Mouse (Mus musculus) kidney, adult 11 months (tissue): ENCODE measurements around the gene Scap.
"Not testable (repeated sequence)": the region's sequence is repeated elsewhere in the genome, so short reads cannot be mapped to it uniquely, and the experiment has no call there.

Experiments used
- DNase-seq: peaks from one replicate; pipeline ENCODE4 v3.0.0; 2022

Scap gene

DNA sequence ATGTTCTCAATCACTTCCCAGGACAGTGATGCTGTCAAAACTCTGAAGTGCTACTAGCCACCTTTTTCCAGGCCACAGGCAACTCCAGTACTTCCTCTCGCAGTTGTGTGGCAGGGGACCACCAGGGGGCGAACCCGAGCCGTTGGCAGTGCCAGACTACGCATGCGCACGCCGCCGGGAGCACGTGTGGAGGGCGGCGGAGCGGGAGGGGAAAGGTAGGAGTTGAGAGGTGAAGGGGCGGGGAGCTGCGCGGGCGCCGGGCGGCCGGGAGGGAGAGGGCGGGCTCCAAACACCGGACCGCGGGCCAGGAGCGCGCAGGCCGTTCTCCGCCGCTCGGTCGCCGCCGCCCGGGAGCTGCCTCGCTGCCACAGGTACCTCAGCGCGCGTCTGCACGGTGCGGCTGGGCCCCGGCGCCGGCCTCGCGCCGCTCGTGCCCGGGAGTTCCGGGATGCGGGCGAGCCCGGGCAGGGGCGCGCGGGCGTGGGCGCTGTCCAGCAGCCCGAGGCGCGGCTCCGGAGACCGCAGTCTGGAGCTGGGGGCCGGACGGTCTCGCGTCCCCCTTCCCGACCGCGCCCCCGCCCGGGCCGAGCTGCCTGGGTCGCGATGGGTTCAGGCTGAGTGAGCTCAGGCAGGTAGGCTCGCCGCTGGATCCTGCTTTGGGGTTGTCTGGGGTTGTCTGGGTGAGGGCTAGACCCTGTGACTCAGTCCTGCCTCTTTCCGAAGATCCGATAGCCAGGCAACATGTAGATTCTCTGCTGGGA is at the start of gene Scap:
Gene Scap (plus strand): TSS at position 154 of the 761 bp plus-strand sequence.
- peak; percentile 94 for DNase-seq

DNA sequence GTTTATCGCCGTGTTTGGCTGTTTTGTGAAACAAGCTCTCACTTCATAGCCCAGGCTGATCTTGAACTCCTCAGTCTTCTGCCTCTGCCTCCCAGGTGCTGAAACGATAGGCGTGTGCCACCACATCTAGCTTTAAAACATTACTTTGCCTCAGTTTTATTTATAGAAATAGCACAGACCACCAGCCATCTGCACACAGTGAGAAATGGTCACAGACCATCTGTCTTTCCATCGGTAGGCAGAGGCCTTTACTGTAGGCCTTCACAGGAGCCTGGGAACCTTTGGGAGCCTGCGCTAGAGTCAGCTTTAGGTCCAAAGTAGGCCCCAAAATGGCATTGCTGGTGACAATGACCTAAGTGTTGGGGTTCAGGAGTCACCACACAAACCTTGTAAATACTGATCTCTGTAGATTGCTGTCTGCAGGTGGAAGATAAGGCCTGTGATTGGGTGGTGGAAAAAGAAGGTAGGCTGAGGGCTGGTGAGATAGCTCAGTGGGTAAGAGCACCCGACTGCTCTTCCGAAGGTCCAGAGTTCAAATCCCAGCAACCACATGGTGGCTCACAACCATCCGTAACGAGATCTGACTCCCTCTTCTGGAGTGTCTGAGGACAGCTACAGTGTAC is 48.9 kb upstream of the Scap start:
- DNase-seq = no peak

DNA sequence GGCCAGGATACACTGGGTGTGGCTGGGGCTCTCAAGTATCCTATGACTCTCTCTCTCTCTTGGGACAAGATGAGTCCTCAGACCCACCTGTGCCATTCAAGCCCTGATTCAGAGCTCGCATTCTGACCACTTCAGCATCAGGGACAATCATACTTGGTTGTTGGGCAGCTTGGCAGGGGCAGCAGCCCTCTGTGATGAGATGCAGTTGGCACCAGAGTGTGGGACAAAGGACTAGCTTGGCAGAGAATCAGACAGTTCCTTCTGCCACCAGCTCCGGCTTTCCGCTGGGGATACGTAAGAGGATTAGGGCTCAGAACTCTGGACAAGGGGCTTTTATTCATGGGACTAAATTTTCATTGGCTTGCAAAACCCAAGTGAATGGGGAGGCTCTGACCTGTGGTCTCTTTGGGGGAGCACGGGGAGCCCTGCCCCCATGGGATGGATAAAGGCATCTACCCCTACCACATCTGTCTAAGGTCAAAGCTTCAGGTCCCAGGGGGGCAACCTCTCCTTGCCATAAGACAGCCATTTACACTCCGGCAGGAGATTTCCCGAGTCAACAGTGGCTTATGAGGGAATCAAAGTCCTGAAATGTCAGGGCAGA is 45.7 kb upstream of the Scap start:
- DNase-seq = no peak

DNA sequence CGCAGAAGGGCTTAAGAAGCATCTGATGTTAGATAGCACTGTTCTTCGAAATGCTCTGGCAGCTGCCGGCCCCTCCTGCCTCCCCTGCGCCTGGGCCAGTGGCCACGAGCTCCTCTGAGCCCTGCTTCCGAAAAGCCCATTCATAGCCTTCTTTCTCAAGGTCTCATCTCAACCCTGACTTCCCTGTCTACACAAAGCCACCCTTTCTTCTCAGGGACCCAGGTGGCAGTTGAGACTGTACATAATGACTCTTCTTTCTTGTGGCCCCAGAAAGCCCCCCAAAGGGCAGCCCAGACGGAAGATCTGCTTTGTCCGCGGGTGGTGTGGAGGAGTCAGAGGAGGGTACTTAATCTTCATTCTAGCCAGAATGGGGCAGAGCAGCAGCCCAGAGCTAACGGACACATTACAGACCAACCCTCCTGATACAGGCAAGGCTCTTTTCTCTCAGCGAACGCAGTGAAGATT is 39.8 kb upstream of the Scap start:
- no peak for DNase-seq

DNA sequence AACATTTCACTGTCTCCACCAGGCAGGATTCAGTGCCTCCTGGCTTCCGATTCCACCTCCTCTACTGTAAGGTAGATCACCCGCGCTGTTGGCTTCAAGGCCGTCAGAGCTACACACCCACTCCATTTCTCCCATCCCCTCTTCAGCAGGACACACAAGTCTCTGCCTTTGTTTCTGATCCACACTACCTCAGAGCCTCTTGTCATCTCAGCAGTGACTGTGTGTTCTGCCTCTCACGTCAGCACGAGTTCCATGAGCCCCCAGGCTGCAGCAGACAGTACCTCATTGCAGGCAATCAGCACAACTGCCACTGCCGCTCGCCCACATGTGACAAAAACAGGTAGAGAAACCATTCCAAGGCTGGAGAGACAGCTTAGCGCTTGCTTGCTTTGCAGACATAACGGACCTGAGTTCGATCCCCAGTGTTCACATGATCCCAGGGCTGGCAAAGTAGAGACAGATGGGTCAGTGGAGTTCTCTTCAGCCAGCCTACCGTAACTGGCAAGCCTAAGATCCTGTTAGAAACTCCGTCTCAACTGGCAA is 39.1 kb upstream of the Scap start:
- no peak for DNase-seq

DNA sequence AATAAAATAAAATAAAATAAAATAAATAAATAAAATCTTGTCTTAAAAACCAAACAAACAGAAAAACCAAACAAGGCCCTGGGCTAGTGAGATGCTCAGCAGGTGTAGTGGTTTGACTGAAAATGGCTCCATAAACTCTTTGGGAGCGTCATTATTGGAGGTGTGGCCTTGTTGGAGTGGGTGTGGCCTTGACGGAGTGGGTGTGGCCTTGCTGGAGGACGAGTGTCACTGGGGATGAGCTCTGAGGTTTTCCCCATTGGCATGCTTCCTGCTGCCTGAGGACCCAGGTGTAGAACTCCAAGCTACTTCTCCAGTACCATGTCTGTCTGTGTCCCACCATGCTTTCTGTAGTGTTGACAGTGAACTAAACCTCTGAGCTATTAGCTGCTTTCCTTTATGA is 38.3 kb upstream of the Scap start:
- no peak for DNase-seq

DNA sequence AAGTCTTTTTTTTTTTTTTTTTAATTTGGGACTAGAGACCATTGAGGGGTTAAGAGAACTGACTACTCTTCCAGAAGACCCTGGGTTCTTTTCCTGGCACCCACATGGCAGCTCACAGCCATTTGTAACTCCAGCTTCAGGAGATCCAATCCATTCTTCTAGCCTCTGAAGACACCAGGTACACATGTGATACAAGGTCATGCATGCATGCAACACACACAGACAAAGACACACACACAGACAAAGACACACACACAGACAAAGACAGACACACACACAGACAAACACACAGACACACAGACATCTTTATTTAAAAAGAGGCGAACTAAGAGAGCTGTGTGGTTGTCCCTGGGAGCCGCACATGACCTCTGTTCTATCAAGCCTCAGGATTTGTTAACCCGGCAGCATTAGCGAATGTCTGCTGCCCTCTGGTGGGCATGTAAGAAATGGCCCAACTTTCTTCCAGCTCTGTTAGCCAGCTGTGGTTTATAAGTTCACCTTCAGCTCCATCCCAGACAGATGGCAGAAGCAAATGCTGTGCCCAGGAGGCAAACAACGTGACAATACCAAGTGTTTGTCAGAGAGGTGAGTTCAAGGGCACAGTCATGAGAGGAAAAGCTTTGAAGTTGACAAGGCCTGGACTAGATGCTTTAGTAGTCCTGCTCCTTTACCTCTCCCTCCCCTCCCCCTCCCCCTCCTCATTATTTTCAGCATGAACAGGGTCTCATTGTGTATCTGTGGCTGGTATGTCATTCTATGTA is 36.0 kb upstream of the Scap start:
- DNase-seq = peak; percentile 79

DNA sequence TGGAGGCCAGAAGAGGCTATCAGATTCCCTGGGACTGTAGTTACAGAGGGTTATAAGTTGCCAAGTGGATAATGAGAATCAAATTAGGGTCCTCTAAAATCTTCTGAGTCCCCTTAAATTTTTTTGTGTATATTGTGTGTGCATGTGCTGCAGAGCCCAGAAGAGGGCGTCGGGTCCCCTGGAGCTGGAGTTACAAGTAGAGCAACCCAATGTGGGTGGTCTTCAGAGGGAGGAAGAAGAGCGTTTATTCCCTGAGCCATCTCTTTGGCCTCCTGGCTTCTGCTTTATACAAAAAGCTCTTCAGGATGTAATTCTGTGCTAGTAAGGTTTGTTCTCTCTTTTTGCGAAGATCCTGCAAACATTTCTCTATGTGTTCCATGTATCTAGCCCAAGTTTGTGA is 28.6 kb upstream of the Scap start:
- peak; percentile 15 for DNase-seq

DNA sequence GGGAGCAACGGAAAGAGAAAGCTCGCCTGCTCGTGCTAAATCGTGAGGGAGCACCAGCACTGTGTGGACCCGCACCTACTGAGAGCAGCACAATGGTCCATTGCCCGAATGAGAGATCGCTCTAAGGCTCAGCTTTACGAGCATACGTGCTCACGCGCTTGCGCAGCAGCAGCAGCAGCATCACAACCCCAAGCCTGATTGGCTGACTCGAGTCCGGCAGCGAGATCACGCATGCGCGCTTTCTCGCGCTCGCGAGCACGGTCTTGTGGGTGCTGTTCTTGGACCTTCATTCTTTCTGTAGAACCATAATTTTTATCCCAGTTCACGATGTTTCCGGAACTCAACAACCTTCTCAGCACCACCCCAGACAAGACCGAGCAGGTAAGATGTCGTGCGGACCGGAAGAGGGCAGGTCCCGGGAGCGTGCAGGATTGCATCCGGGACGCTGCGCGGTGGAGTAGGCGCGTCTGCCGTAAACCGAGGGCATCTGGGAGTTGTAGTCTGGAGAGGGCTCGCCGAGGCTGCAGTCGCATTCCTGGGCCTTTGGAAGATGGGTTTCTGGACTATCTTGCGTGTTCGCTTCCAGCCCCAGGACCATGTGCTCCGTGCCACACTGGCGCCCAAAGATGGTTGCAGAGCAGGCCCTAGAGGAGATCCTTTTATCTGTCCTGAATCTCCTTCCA is 28.0 kb upstream of the Scap start, which contains the start of gene Elp6:
Gene Elp6 (plus strand): TSS at position 205 of the 683 bp plus-strand sequence.
- peak; percentile 94 for DNase-seq

DNA sequence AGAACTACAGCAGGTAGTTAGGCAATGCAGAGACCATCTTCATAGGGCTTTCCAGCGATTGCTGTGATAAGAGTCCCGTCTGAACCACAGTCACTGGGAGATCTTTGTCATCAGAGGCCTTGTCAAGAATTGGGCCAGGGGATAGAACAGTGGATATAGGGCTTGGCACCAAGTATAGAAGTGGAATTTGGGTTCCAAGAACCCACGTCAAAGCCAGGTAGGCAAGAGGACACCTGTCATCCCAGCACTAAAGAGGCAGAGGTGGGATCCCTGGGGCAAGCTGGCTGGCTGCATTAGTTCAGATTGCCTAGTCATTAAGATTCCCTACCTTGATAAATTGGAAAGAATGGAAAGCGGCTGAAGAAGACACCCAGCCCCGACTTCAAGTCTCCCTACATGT is 26.7 kb upstream of the Scap start:
- no peak for DNase-seq

DNA sequence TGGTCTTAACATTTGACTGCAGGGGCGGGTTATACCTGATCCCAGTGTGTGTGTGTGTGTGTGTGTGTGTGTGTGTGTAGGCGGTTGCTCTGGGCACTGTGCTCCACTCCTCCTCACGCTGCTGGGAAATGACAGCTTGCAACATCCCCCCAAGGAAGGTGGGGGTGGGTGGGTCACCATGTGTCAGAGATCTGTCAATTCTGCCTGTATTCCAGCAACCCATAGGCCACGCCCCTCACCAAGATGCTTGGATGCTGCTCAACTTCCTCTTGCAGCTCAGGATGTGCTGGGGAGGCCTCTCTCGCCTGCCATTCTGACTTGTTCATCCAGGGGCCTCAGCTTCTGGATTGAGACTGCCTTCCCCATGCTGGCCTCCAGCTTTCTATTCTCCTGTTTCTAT is 18.4 kb upstream of the Scap start:
- no peak for DNase-seq

DNA sequence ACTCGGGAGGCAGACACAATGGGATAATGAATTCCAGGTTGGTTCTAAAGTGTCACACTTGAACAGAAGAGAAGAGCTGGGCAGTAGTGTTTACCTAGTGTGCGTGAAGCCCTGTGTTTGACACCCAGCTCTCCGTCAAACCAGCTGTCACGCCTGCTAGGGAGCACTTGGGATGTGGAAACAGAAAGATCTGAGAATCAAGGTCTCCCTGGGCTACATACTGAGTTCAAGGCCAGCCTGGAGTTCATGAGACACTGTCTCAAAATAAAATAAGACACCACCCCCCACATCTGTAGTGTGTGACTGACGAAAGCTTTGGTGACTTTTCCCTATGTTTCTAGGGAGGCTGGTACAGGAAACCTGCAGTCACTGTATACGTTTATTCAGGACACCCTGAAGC is 17.7 kb upstream of the Scap start:
- DNase-seq = no peak

DNA sequence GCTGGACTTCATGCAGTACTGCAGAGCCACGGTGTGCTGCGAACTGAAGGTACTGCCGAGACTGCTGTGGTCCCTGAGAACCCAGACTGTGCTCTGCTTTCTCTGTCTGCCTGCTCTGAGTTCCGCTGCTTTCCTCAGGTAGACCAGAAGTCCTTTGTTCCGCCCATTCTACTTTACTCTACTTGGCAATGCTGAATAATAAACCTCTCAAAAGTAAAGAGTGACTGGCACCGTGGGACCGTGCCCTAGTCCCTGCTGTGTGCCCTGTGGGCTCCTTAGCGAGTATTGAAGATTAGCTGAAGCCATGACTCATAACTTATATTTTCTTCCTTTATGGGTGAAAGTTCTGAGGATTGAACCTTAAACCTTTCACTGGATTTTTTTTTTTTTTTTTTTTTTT is 17.2 kb upstream of the Scap start:
- no peak for DNase-seq

DNA sequence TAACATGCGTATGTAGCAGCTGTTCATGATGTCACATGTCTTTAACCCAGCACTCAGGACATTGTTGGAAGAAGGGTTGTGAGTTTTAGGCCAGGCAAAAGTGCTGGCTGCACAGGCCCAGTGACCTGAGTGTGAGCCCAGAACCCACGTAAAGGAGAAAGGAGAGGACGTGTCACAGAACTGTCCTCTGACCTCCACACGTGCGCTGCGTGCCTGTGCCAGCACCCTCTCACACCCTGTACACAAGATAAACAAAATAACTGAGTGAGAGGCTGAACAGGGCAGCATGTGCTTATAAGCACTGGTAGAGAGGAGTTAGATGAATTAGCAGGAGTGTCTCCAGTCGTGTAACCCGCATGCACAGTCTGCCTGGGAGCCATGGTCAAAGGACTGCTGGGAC is 16.6 kb upstream of the Scap start:
- DNase-seq = no peak

DNA sequence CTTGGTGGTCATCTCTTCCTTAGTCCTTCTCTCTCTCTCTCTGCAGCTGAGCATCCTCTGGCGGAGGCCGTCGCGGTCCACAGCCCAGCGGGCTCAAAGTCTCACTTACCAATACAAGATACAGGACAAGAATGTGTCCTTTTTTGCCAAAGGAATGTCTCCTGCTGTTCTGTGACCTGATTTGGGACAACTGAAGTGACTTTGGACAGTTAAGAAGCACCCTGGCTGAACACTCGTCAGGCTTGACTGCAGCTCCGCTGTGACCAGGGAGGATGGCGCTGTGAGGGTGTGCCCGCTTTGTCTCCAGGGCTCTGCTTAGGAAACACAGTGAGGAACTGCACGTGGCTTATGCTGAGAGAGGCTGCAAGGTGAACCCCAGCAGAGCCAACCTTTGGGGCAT is 12.3 kb upstream of the Scap start:
- DNase-seq = peak; percentile 72

DNA sequence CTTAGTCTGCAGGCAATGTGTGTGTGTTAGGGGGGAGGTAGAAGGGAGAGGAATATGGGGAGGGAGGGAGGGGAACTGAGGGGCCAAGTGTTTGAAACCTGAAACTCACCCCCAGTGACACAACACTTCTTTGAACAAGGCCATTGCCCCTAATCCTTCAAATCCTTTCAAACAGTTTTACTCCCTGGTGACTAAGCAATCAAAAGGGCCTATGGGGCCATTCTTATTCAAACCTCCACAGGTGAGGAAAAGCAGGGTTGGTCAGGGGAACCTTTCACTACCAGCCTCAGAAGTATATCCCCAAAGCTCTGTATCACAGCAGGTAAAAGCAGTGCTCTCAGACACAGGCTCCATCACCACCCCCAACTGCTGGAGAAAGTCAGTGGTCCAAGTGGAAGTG is 10.1 kb upstream of the Scap start:
- no peak for DNase-seq

DNA sequence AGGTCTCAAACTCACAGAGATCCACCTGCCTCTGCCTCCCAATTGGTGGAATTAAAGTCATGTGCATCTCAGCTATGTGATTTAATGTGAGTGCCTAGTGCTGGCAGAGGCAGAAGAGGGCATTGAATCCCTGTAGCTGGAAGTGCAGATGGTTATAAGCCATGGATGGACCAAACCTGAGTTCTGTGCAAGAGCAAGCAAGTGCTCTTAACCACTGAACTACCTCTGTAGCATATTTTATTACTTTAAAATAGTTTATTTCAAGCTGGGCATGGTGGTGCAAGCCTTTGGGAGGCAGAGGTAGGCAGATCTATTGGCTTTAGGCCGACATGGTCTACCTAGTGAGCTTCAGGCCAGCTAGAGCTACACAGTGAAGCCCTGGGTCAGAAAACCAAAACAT is 8.9 kb upstream of the Scap start:
- DNase-seq = no peak

DNA sequence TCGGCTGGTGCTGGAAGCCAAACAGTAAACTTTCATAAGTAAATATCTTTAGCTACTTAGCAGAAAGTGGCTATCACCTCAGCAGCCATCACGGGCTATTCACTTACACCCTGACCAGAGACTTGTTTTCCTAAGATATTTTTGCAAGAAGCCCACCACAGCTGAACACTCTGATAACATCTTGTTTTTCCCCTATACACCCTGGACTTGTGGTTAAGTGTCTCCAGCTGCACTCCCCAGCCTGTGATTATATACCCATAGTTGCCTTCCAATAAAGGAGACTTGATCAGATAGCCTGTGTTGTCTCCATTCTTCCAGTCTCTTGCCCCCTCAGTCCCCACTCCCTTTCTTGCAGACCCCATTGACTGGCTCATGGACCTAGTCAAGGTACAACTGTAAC is 4.9 kb upstream of the Scap start:
- DNase-seq = no peak

DNA sequence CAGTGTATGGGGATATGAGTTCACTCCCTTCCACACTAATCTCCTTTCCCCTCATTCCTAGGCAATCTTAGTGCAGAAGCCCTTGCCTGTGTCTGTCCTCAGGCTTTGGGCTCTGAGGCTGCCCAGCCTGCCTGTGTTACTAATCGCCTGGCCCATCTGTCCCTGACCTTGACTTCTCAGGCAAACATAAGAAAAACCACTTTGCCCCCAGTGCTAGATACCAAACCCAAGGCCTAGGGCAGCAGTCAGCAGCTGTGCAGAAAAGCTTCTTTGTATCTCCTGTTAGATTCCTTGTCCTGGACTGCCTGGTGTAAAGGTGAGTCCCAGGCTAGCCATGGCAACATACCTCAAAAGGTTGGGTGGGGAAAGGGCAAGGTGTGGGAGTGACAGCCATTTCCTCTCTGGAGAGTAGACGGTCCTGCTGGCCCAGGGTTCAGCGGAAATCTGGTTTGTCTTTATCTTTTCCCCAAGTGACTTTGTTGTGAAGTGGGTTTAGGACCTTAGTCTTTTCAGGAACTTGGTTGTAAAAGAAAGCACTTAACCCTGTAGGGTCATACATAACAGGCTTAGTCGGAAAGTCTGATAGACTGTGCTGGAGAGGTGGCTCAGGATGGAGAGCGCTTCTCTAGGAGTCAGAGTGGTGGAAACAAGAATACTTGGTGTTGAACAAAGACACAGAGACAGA is 4.0 kb upstream of the Scap start:
- DNase-seq = no peak

DNA sequence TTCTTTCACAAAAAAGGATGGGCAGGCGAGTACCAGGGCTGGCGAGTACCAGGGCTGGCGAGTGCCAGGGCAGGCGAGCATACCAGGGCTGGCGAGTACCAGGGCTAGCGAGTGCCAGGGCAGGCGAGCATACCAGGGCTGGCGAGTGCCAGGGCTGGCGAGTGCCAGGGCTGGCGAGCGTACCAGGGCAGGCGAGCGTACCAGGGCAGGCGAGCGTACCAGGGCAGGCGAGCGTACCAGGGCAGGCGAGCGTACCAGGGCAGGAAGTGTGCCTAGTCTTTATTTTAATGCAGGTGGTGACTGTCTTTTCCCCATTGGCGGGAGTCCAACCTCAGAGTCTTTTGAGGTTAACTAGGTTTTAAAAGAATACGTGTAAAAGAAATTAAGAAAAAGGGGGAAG is 3.4 kb upstream of the Scap start:
- DNase-seq = peak; percentile 31

DNA sequence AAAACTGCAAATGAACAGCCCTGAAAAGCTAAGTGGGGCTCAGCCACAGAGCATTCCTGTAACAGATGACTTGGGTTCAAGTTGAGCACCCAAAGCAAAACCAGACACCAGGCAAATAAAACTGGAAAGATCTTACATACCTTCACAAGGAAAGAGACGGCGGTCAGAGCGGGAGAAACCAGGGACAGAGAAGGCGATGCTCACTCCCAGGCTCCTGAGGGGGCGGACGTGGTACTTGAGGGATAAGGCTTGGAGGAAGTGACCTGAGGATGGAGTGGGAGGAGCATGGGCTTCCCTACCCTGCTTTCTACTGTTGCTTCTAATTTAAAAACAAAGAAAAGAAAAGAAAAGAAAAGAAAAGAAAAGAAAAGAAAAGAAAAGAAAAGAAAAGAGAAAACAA is 2.7 kb upstream of the Scap start:
- DNase-seq = no peak

DNA sequence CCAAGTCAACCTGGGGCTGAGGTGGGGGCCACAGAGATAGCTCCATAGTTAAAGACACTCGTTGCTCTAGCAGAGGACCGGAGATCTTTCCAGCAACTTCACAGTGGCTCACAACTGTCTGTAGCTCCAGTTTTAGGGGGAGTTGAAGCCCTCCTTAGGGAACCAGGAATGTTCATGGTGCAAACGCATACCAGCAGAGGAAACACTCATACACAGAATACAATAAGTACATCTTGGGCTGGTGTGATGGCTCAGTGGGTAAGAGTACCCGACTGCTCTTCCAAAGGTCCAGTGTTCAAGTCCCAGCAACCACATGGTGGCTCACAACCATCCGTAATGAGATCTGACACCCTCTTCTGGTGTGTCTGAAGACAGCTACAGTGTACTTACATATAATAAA is 2.2 kb upstream of the Scap start:
- DNase-seq = not testable (repeated sequence)
